Mouse (Mus musculus) small intestine, adult 10 weeks (tissue): Measurements from ENCODE around the gene Myl10. TPM values are rescaled to one million over a fixed set of nuclear protein-coding genes. Genes with fewer than 3 reads are reported as not detected.

Experiments
- polyA plus RNA-seq: library from polyadenylated mRNA; stranded (reverse); fragments of 350-450 nt; fragmentation: Illumina TruSeq; extraction: RNeasy Lipid Tissue Mini Kit (QIAGEN cat#74804); gene quantifications from one replicate; pipeline ENCODE4 v1.2.3, GENCODE M21; 2014; ENCODE audit warnings: low replicate concordance

The Myl10 gene
- polyA plus RNA-seq, result not detected

GRCm38 (mm10) chr5:136692784-136693183, at the start of gene Myl10:
Gene Myl10, plus strand, starts transcription at chr5:136693146.

Other genes starting within 250 kb of the Myl10 start
- gene Cux1, start 125.7 kb upstream of the Myl10 start, polyA plus RNA-seq, result 18.6 TPM
- gene Col26a1, start 190.1 kb downstream of the Myl10 start, polyA plus RNA-seq, result not detected
- gene Ift22, start 215.0 kb downstream of the Myl10 start, polyA plus RNA-seq, result 3.0 TPM